In the genomic region with DNA sequence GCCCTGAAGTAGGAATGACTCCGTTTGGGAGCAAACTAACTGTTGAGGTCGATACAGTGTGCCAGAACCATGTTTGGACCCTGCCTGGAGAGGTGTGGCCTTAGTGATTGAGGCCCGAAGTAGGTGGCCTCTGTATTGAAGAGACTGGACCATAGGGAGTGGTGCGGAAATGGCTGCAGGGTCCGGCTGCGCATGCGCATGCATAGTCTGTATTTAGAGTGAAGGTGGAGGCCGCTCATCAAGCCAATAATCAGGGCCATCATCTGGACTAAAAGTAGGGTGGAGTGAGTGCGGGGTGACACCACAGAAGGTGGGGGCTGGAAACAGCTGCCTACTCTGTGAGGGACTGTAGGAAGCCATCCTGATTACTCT, we compare ENCODE assay signal across 11 mouse cellular contexts. TPM values are rescaled to one million over a fixed set of nuclear protein-coding genes. Genes with fewer than 3 reads are reported as not detected.
A peak's percentile ranks its signal among the peaks of the same experiment; 100 is the strongest.
DNase-seq lines count a peak whose midpoint lies in the region; ATAC-seq and TF ChIP-seq lines count a peak whose summit lies in the region.
"Had no signal": no experiment of that assay in that cellular context is flagged by ENCODE, and none has a peak within 500 bp of the region (broad histone marks: within the 10 kb centered on the region; RNA-seq: fewer than 3 reads in every experiment).

No protein-coding gene starts in this region.

- no peak overlapping the region for H3K4me2 ChIP-seq in hindbrain, embryonic 13.5 days
- no peak overlapping the region for H3K4me2 ChIP-seq in hindbrain, embryonic 12.5 days (replicated peaks)
- no peak overlapping the region for H3K4me2 ChIP-seq in heart, embryonic 16.5 days (ENCODE audit: low read depth, low read length)
- H3K4me2 ChIP-seq in lung, embryonic 16.5 days (ENCODE audit: low read depth, low read length) = no peak overlapping the region
- H3K4me2 ChIP-seq in midbrain, postnatal 0 days (ENCODE audit: low read depth, low read length, poor library complexity, severe bottlenecking) = no peak overlapping the region

- H3K36me3 ChIP-seq in hindbrain, embryonic 13.5 days = no peaks in the 10 kb centered on the region
- H3K36me3 ChIP-seq in hindbrain, embryonic 12.5 days = no peaks in the 10 kb centered on the region
- H3K36me3 ChIP-seq in heart, embryonic 16.5 days (ENCODE audit: control insufficient read depth, insufficient read depth) = no peaks in the 10 kb centered on the region
- no peaks in the 10 kb centered on the region for H3K36me3 ChIP-seq in lung, embryonic 16.5 days (ENCODE audit: control insufficient read depth, insufficient read depth, low read length)
- no peaks in the 10 kb centered on the region for H3K36me3 ChIP-seq in midbrain, postnatal 0 days (ENCODE audit: insufficient read depth, low read length)

- no peak overlapping the region for H3K4me3 ChIP-seq in hindbrain, embryonic 13.5 days
- H3K4me3 ChIP-seq in hindbrain, embryonic 12.5 days = no peak overlapping the region
- H3K4me3 ChIP-seq in brown adipose tissue, adult 24 weeks (ENCODE audit: insufficient read depth, low read depth, low read length) = no peak overlapping the region
- no peak overlapping the region for H3K4me3 ChIP-seq in heart, embryonic 16.5 days (ENCODE audit: low read length)
- H3K4me3 ChIP-seq in lung, embryonic 16.5 days (ENCODE audit: low read length) = no peak overlapping the region
- H3K4me3 ChIP-seq in midbrain, postnatal 0 days (ENCODE audit: low read depth, low read length) = no peak overlapping the region

- intact Hi-C loops in left cerebral cortex, postnatal 36 days (cut with DNase I) = no loop called here

- no peak overlapping the region for H3K9ac ChIP-seq in hindbrain, embryonic 13.5 days
- no peak overlapping the region for H3K9ac ChIP-seq in hindbrain, embryonic 12.5 days
- H3K9ac ChIP-seq in heart, embryonic 16.5 days (ENCODE audit: low read length) = no peak overlapping the region
- H3K9ac ChIP-seq in lung, embryonic 16.5 days (ENCODE audit: low read length) = no peak overlapping the region
- no peak overlapping the region for H3K9ac ChIP-seq in midbrain, postnatal 0 days (replicated peaks; ENCODE audit: low read length, poor library complexity, severe bottlenecking)

- no peaks in the 10 kb centered on the region for H3K27me3 ChIP-seq in hindbrain, embryonic 13.5 days
- H3K27me3 ChIP-seq in hindbrain, embryonic 12.5 days = no peaks in the 10 kb centered on the region
- H3K27me3 ChIP-seq in heart, embryonic 16.5 days (ENCODE audit: control insufficient read depth, insufficient read depth, low read length) = no peaks in the 10 kb centered on the region
- no peaks in the 10 kb centered on the region for H3K27me3 ChIP-seq in lung, embryonic 16.5 days (ENCODE audit: control insufficient read depth, insufficient read depth, low read depth, low read length)
- H3K27me3 ChIP-seq in midbrain, postnatal 0 days (ENCODE audit: insufficient read depth, low read length) = no peaks in the 10 kb centered on the region

- H3K4me1 ChIP-seq in hindbrain, embryonic 13.5 days (replicated peaks) = peaks cover 18% of the 10 kb centered on the region; the same call in 1 of the 2 replicates
- peaks cover 20% of the 10 kb centered on the region for H3K4me1 ChIP-seq in hindbrain, embryonic 12.5 days
- H3K4me1 ChIP-seq in brown adipose tissue, adult 24 weeks (ENCODE audit: control insufficient read depth, insufficient read depth, insufficient read length, low read length) = 0 out of 2 replicates have a peak, but pooled peaks cover 3% of the 10 kb centered on the region
- peaks cover 13% of the 10 kb centered on the region for H3K4me1 ChIP-seq in heart, embryonic 16.5 days (ENCODE audit: control insufficient read depth, insufficient read depth, low read length)
- H3K4me1 ChIP-seq in lung, embryonic 16.5 days (replicated peaks; ENCODE audit: control insufficient read depth, insufficient read depth, low read length) = peaks cover 17% of the 10 kb centered on the region
- H3K4me1 ChIP-seq in midbrain, postnatal 0 days (ENCODE audit: insufficient read depth, low read length) = no peaks in the 10 kb centered on the region

- 85% methylated on average over 9 of the region's 9 CpGs for WGBS in hindbrain, embryonic 13.5 days
- WGBS in hindbrain, embryonic 12.5 days = 88% methylated on average over 9 of the region's 9 CpGs
- 73% methylated on average over 9 of the region's 9 CpGs for WGBS in heart, embryonic 16.5 days
- 77% methylated on average over 9 of the region's 9 CpGs for WGBS in lung, embryonic 16.5 days
- WGBS in midbrain, postnatal 0 days = 87% methylated on average over 9 of the region's 9 CpGs

- DNase-seq in urinary bladder, postnatal 14 days (ENCODE audit: low spot score) = no peak
- DNase-seq in left cerebral cortex, postnatal 36 days (ENCODE audit: low spot score in 2 of 2) = no peak
- no peak for DNase-seq in midbrain, postnatal 0 days (ENCODE audit: low spot score)

- 0 out of 2 replicates have a peak, but pooled peaks have one; percentile 17 for ATAC-seq in hindbrain, embryonic 13.5 days (ENCODE audit: low FRiP score)
- ATAC-seq in hindbrain, embryonic 12.5 days (ENCODE audit: low FRiP score) = no peak
- peak; percentile 15; the same call in 1 of the 2 replicates for ATAC-seq in heart, embryonic 16.5 days (replicated peaks; ENCODE audit: extremely low read depth, insufficient read depth, low FRiP score)
- ATAC-seq in lung, embryonic 16.5 days (ENCODE audit: low read depth) = peak; percentile 10; the same call in 1 of the 2 replicates
- ATAC-seq in midbrain, postnatal 0 days (ENCODE audit: low FRiP score) = no peak

- TF ChIP-seq CTCF in midbrain, postnatal 0 days (IDR thresholded peaks at IDR 0.05) = no peak

- 0 out of 2 replicates have a peak overlapping the region, but pooled peaks have one; percentile 14 for H3K27ac ChIP-seq in hindbrain, embryonic 13.5 days
- H3K27ac ChIP-seq in hindbrain, embryonic 12.5 days = no peak overlapping the region
- H3K27ac ChIP-seq in brown adipose tissue, adult 24 weeks (replicated peaks; ENCODE audit: low read depth, low read length) = peak overlapping the region; percentile 75
- peak overlapping the region; percentile 61 for H3K27ac ChIP-seq in heart, embryonic 16.5 days (ENCODE audit: low read length)
- H3K27ac ChIP-seq in lung, embryonic 16.5 days (ENCODE audit: low read length) = peak overlapping the region; percentile 89
- H3K27ac ChIP-seq in midbrain, postnatal 0 days (ENCODE audit: low read depth, low read length) = no peak overlapping the region

- no peaks in the 10 kb centered on the region for H3K9me3 ChIP-seq in hindbrain, embryonic 13.5 days
- H3K9me3 ChIP-seq in hindbrain, embryonic 12.5 days (replicated peaks) = no peaks in the 10 kb centered on the region
- no peaks in the 10 kb centered on the region for H3K9me3 ChIP-seq in heart, embryonic 16.5 days (replicated peaks; ENCODE audit: control insufficient read depth, low read length)
- H3K9me3 ChIP-seq in lung, embryonic 16.5 days (ENCODE audit: control insufficient read depth, low read length) = no peaks in the 10 kb centered on the region
- no peaks in the 10 kb centered on the region for H3K9me3 ChIP-seq in midbrain, postnatal 0 days (ENCODE audit: low read length)

RNA-seq across cellular contexts. Expression of gene Hils1, which starts 9.7 kb away (rescaled TPM):
- polyA plus RNA-seq in hindbrain, embryonic 13.5 days (2015; fragmentation: Nextera tagmentation; extraction: Ambion mirVana) = not detected in 2 replicates
- not detected in 2 replicates for polyA plus RNA-seq in hindbrain, embryonic 12.5 days (2016; fragmentation: Nextera tagmentation; extraction: Ambion mirVana)
- not detected in 2 replicates for polyA plus RNA-seq in brown adipose tissue, adult 24 weeks (2012; ENCODE audit: insufficient read depth, insufficient read length, missing spikeins)
- polyA plus RNA-seq in heart, embryonic 16.5 days (2015; fragmentation: Nextera tagmentation; extraction: Ambion mirVana) = 0.33 TPM in 1 of 2 replicates, not detected in the other
- not detected in 2 replicates for polyA plus RNA-seq in lung, embryonic 16.5 days (2015; fragmentation: Nextera tagmentation; extraction: Ambion mirVana)
- total RNA-seq in left cerebral cortex, postnatal 36 days (2021) = not detected
- total RNA-seq in midbrain, postnatal 0 days (2014; rRNA removed) = not detected in 2 replicates
- not detected in 2 replicates for polyA plus RNA-seq in midbrain, postnatal 0 days (2015; fragmentation: Nextera tagmentation; extraction: Ambion mirVana)
- total RNA-seq: CH12.LX; liver, adult 2 months had no signal
- polyA plus RNA-seq: brain, embryonic 14.5 days; liver, adult 2 months had no signal

RNA-seq across cellular contexts. Expression of gene Sgca, which starts 18.4 kb away (rescaled TPM):
- polyA plus RNA-seq in hindbrain, embryonic 13.5 days (2015; fragmentation: Nextera tagmentation; extraction: Ambion mirVana) = 0.23 and 0.52 TPM in 2 replicates
- 0.43 and 1.5 TPM in 2 replicates for polyA plus RNA-seq in hindbrain, embryonic 12.5 days (2016; fragmentation: Nextera tagmentation; extraction: Ambion mirVana)
- polyA plus RNA-seq in brown adipose tissue, adult 24 weeks (2012; ENCODE audit: insufficient read depth, insufficient read length, missing spikeins) = 6.5 and 6.9 TPM in 2 replicates
- 27.9 and 29.4 TPM in 2 replicates for polyA plus RNA-seq in heart, embryonic 16.5 days (2015; fragmentation: Nextera tagmentation; extraction: Ambion mirVana)
- 1.3 and 1.4 TPM in 2 replicates for polyA plus RNA-seq in lung, embryonic 16.5 days (2015; fragmentation: Nextera tagmentation; extraction: Ambion mirVana)
- total RNA-seq in left cerebral cortex, postnatal 36 days (2021) = under 1 TPM; 0.50 to 0.69 TPM
- total RNA-seq in midbrain, postnatal 0 days (2014; rRNA removed) = not detected in 2 replicates
- 0.29 and 0.39 TPM in 2 replicates for polyA plus RNA-seq in midbrain, postnatal 0 days (2015; fragmentation: Nextera tagmentation; extraction: Ambion mirVana)
- polyA plus RNA-seq: liver, adult 2 months had no signal

RNA-seq across cellular contexts. Expression of gene Col1a1, which starts 21.7 kb away (rescaled TPM):
- 128 and 217 TPM in 2 replicates for polyA plus RNA-seq in hindbrain, embryonic 13.5 days (2015; fragmentation: Nextera tagmentation; extraction: Ambion mirVana)
- 508 and 685 TPM in 2 replicates for polyA plus RNA-seq in hindbrain, embryonic 12.5 days (2016; fragmentation: Nextera tagmentation; extraction: Ambion mirVana)
- 36.9 and 49.1 TPM in 2 replicates for polyA plus RNA-seq in brown adipose tissue, adult 24 weeks (2012; ENCODE audit: insufficient read depth, insufficient read length, missing spikeins)
- 669 and 799 TPM in 2 replicates for polyA plus RNA-seq in heart, embryonic 16.5 days (2015; fragmentation: Nextera tagmentation; extraction: Ambion mirVana)
- 1,180 and 1,421 TPM in 2 replicates for polyA plus RNA-seq in lung, embryonic 16.5 days (2015; fragmentation: Nextera tagmentation; extraction: Ambion mirVana)
- 10 to 100 TPM; 22.7 to 26.9 TPM for total RNA-seq in left cerebral cortex, postnatal 36 days (2021)
- total RNA-seq in midbrain, postnatal 0 days (2014; rRNA removed) = 44.7 and 50.3 TPM in 2 replicates
- 65.4 and 67.5 TPM in 2 replicates for polyA plus RNA-seq in midbrain, postnatal 0 days (2015; fragmentation: Nextera tagmentation; extraction: Ambion mirVana)

RNA-seq across cellular contexts. Expression of gene Ppp1r9b, which starts 33.2 kb away (rescaled TPM):
- 16.9 and 17.3 TPM in 2 replicates for polyA plus RNA-seq in hindbrain, embryonic 13.5 days (2015; fragmentation: Nextera tagmentation; extraction: Ambion mirVana)
- 16.8 and 18.5 TPM in 2 replicates for polyA plus RNA-seq in hindbrain, embryonic 12.5 days (2016; fragmentation: Nextera tagmentation; extraction: Ambion mirVana)
- 70.8 and 83.5 TPM in 2 replicates for polyA plus RNA-seq in brown adipose tissue, adult 24 weeks (2012; ENCODE audit: insufficient read depth, insufficient read length, missing spikeins)
- polyA plus RNA-seq in heart, embryonic 16.5 days (2015; fragmentation: Nextera tagmentation; extraction: Ambion mirVana) = 5.8 and 6.4 TPM in 2 replicates
- 8.2 and 8.3 TPM in 2 replicates for polyA plus RNA-seq in lung, embryonic 16.5 days (2015; fragmentation: Nextera tagmentation; extraction: Ambion mirVana)
- 100 to 1,000 TPM; 700 to 743 TPM for total RNA-seq in left cerebral cortex, postnatal 36 days (2021)
- total RNA-seq in midbrain, postnatal 0 days (2014; rRNA removed) = 179 and 217 TPM in 2 replicates
- 18.2 and 20.4 TPM in 2 replicates for polyA plus RNA-seq in midbrain, postnatal 0 days (2015; fragmentation: Nextera tagmentation; extraction: Ambion mirVana)

RNA-seq across cellular contexts. Expression of gene Samd14, which starts 52.0 kb away (rescaled TPM):
- polyA plus RNA-seq in hindbrain, embryonic 13.5 days (2015; fragmentation: Nextera tagmentation; extraction: Ambion mirVana) = 132 and 142 TPM in 2 replicates
- polyA plus RNA-seq in hindbrain, embryonic 12.5 days (2016; fragmentation: Nextera tagmentation; extraction: Ambion mirVana) = 94.6 and 106 TPM in 2 replicates
- polyA plus RNA-seq in brown adipose tissue, adult 24 weeks (2012; ENCODE audit: insufficient read depth, insufficient read length, missing spikeins) = 0.59 and 0.67 TPM in 2 replicates
- polyA plus RNA-seq in heart, embryonic 16.5 days (2015; fragmentation: Nextera tagmentation; extraction: Ambion mirVana) = 8.6 and 9.0 TPM in 2 replicates
- 13.4 and 14.0 TPM in 2 replicates for polyA plus RNA-seq in lung, embryonic 16.5 days (2015; fragmentation: Nextera tagmentation; extraction: Ambion mirVana)
- 10 to 100 TPM; 24.3 to 30.2 TPM for total RNA-seq in left cerebral cortex, postnatal 36 days (2021)
- 221 and 243 TPM in 2 replicates for total RNA-seq in midbrain, postnatal 0 days (2014; rRNA removed)
- 158 and 161 TPM in 2 replicates for polyA plus RNA-seq in midbrain, postnatal 0 days (2015; fragmentation: Nextera tagmentation; extraction: Ambion mirVana)

Comparison
In these comparisons a context has a peak if more than half of its experiments do, and no peak if none do; other contexts are left out.
1. ATAC-seq: peak in hindbrain, embryonic 13.5 days (single experiment), heart, embryonic 16.5 days (single experiment) and lung, embryonic 16.5 days (single experiment); none in hindbrain, embryonic 12.5 days (single experiment) and midbrain, postnatal 0 days (single experiment).
2. H3K27ac ChIP-seq: peak in hindbrain, embryonic 13.5 days (single experiment), brown adipose tissue, adult 24 weeks (single experiment), heart, embryonic 16.5 days (single experiment) and lung, embryonic 16.5 days (single experiment); none in hindbrain, embryonic 12.5 days (single experiment) and midbrain, postnatal 0 days (single experiment).